Mouse (Mus musculus): ENCODE results near the gene Gm49416. TPM values are rescaled to one million over a fixed set of nuclear protein-coding genes. Genes with fewer than 3 reads are reported as not detected.
A peak's percentile ranks its signal among the peaks of the same experiment; 100 is the strongest.

Gm49416 gene
- polyA plus RNA-seq, 1 experiment from 2014 or later, result not detected

DNA sequence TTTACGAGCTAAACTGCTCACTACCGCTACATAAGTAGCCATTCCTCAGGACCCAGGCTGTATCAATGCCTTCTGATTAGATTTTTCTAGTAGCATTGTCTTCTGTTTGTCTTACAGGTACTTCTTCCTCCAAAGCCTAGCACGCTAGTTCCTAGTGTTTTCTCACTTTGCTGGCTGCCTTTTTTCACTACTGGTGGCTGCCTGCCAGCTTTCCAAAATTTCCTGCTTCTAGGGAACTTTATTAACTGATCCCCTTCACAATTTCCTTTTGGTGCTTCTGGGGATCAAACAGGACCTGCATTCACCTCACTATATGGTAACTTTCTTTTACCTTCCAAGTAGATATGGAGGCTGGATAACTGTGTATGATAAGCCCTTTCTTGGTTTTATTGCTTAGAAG is 10.4 kb downstream of the Gm49416 start:
- Histone ChIP-seq H3K27me3 (no peaks in the 10 kb centered on the region), H3K4me2 (peak overlapping the region; percentile 84), H3K9ac (peak overlapping the region; percentile 96), H3K9me3 (no peaks in the 10 kb centered on the region), H3K4me1 (peaks cover 32% of the 10 kb centered on the region), H3K36me3 (peaks cover 47% of the 10 kb centered on the region), H3K4me3 (peak overlapping the region; percentile 93), H3K27ac (no peak overlapping the region)
- no peak for ATAC-seq (ENCODE audit: insufficient number of reproducible peaks, insufficient read depth, low FRiP score, low TSS enrichment, low read depth)
- WGBS, result 56% methylated on average over 3 of the region's 3 CpGs

DNA sequence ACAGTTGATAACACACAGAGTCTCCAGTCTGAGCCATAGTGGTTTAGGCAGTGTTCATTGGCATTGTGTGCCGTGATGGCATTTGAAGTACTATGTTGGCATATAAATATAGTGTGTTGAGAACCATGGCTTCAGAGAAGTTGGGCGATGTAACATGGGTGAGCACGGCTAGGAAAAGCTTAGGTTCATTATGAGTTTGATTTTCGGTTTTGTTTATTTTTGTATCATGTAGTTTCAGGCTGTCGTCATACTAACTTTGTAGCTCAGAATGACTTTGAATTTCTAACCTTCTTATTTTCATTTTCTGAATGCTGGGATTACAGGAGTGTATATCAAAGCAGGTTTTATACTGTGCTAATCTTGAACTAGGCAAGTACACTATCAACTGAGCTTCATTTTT is 14.7 kb downstream of the Gm49416 start:
- Histone ChIP-seq H3K4me2 (no peak overlapping the region), H3K9ac (no peak overlapping the region), H3K36me3 (peaks cover 60% of the 10 kb centered on the region), H3K27me3 (no peaks in the 10 kb centered on the region), H3K9me3 (no peaks in the 10 kb centered on the region), H3K4me3 (no peak overlapping the region), H3K4me1 (peaks cover 10% of the 10 kb centered on the region), H3K27ac (no peak overlapping the region)
- ATAC-seq (ENCODE audit: insufficient number of reproducible peaks, insufficient read depth, low FRiP score, low TSS enrichment, low read depth), result no peak
- 91% methylated on average over 5 of the region's 5 CpGs for WGBS

- Histone ChIP-seq H3K27me3 (no peaks in the 10 kb centered on the region), H3K27ac (no peak overlapping the region), H3K4me2 (no peak overlapping the region), H3K4me1 (no peaks in the 10 kb centered on the region), H3K9ac (0 out of 2 replicates have a peak overlapping the region, but pooled peaks have one; percentile 32), H3K9me3 (no peaks in the 10 kb centered on the region), H3K4me3 (no peak overlapping the region), H3K36me3 (peaks cover 96% of the 10 kb centered on the region)
- ATAC-seq (ENCODE audit: insufficient number of reproducible peaks, insufficient read depth, low FRiP score, low TSS enrichment, low read depth), result no peak
- 89% methylated on average over 6 of the region's 6 CpGs for WGBS
Observed at GRCm38 (mm10) chr19:8908531-8908930, 19.8 kb downstream of the Gm49416 start.

DNA sequence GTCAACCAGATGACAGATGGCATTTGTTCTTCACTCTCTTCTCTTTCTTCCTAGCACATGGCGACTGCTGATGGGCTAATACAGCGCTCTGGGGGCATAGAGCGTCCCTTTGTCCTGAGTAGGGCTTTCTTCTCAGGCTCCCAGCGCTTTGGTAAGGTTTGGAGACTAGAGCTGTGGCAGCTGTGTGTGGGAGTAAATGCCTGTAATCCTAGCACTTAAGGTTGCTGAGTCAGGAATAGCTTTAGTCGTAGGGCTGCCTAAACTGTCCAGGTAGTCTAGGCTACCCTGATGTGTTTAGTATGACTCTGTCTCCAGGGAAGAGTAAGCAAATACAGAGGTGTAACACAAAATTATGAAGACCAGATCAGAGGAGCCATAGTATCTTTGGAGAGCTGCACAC is 23.1 kb downstream of the Gm49416 start:
- Histone ChIP-seq H3K4me3 (no peak overlapping the region), H3K4me2 (no peak overlapping the region), H3K9ac (no peak overlapping the region; the same call in 1 of the 2 replicates), H3K4me1 (no peaks in the 10 kb centered on the region), H3K27ac (no peak overlapping the region), H3K9me3 (no peaks in the 10 kb centered on the region), H3K27me3 (no peaks in the 10 kb centered on the region), H3K36me3 (peaks cover 100% of the 10 kb centered on the region)
- ATAC-seq (ENCODE audit: insufficient number of reproducible peaks, insufficient read depth, low FRiP score, low TSS enrichment, low read depth), result no peak
- 90% methylated on average over 5 of the region's 5 CpGs for WGBS

GRCm38 (mm10) chr19:8914212-8914611 is 25.5 kb downstream of the Gm49416 start:
- no peak for ATAC-seq (ENCODE audit: insufficient number of reproducible peaks, insufficient read depth, low FRiP score, low TSS enrichment, low read depth)
- no peaks in the 10 kb centered on the region for H3K4me1 ChIP-seq
- H3K27me3 ChIP-seq, result no peaks in the 10 kb centered on the region
- H3K4me2 ChIP-seq, result no peak overlapping the region
- H3K27ac ChIP-seq, result no peak overlapping the region
- H3K9me3 ChIP-seq, result no peaks in the 10 kb centered on the region
- H3K36me3 ChIP-seq, result peaks cover 80% of the 10 kb centered on the region
- 96% methylated on average over 3 of the region's 3 CpGs for WGBS
- no peak overlapping the region for H3K4me3 ChIP-seq
- H3K9ac ChIP-seq, result no peak overlapping the region

DNA sequence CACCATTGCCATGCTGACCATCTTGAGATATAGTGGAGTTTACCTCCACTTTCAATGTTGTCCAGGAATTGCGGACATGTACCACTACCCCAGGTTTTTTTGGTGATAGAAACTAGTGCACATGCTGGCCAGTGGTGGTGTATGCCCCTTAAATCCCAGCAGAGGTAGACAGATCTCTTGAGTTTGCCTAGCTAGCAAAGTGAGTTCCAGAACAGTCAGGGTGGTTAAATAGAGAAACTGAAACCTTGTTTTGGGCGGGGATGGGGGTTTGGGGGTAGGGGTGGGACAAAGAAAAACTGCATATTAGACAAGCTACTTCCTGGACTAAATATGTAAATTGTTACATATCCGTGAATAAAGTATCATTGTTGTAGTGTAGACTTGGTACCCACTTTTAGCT is 30.3 kb downstream of the Gm49416 start:
- no peak overlapping the region for H3K4me2 ChIP-seq
- peaks cover 36% of the 10 kb centered on the region for H3K36me3 ChIP-seq
- 90% methylated on average over 3 of the region's 3 CpGs for WGBS
- H3K27ac ChIP-seq, result no peak overlapping the region
- no peaks in the 10 kb centered on the region for H3K27me3 ChIP-seq
- no peaks in the 10 kb centered on the region for H3K9me3 ChIP-seq
- no peak overlapping the region for H3K4me3 ChIP-seq
- ATAC-seq (ENCODE audit: insufficient number of reproducible peaks, insufficient read depth, low FRiP score, low TSS enrichment, low read depth), result no peak
- peaks cover 17% of the 10 kb centered on the region for H3K4me1 ChIP-seq
- H3K9ac ChIP-seq, result no peak overlapping the region

- peak overlapping the region; percentile 84 for H3K9ac ChIP-seq
- no peaks in the 10 kb centered on the region for H3K27me3 ChIP-seq
- peaks cover 29% of the 10 kb centered on the region for H3K36me3 ChIP-seq
- H3K4me2 ChIP-seq, result peak overlapping the region; percentile 76
- no peak for ATAC-seq (ENCODE audit: insufficient number of reproducible peaks, insufficient read depth, low FRiP score, low TSS enrichment, low read depth)
- H3K4me1 ChIP-seq, result peaks cover 17% of the 10 kb centered on the region
- WGBS, result 70% methylated on average over 6 of the region's 6 CpGs
- no peaks in the 10 kb centered on the region for H3K9me3 ChIP-seq
- H3K27ac ChIP-seq, result peak overlapping the region; percentile 89
- H3K4me3 ChIP-seq, result peak overlapping the region; percentile 82
Observed at GRCm38 (mm10) chr19:8919684-8920072, 31.0 kb downstream of the Gm49416 start.

DNA sequence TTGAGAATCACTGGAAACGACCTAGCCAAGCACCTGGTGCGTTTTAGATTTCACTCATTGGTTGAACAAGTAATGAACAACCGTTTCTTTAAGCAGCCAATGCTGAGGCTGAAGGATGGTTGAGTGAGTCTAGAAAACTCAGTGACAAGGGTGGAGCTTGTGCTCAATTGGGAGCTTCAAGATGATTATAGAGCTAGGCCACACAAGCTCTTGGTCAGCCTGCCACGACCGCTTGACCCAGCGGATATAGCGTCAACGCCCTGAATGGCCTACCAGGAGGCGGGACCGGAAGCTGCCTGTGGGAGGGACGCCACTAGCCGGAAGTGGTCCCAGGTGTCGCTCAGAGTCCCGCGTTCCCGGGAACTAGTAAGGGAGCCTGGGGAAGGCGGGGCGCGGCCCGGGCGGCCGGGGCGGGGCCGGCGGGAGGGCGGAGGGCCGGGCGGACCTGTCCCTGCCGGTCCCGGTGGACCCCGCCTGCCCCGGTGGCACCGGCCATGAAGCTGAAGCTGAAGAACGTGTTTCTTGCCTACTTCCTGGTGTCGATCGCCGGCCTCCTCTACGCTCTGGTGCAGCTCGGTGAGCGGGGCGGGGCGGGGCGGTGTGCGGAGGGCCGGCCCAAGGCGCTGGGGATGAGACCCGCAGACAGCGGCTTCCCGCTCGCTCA is 31.5 kb downstream of the Gm49416 start, which contains the start of gene B3gat3:
B3gat3 (plus strand) TSS at position 302 of the 664 bp plus-strand sequence.
- H3K4me2 ChIP-seq, result peak within 1 kb of the TSS; percentile 76
- H3K36me3 ChIP-seq, result peaks cover 25% of the 10 kb centered on the region
- peaks cover 17% of the 10 kb centered on the region for H3K4me1 ChIP-seq
- peak; percentile 93 for ATAC-seq (ENCODE audit: insufficient number of reproducible peaks, insufficient read depth, low FRiP score, low TSS enrichment, low read depth)
- WGBS, result 2% methylated on average over 50 of the region's 50 CpGs
- peak within 1 kb of the TSS; percentile 82 for H3K4me3 ChIP-seq
- H3K9ac ChIP-seq, result peak within 1 kb of the TSS; percentile 84
- H3K27ac ChIP-seq, result peak within 1 kb of the TSS; percentile 89
- no peaks in the 10 kb centered on the region for H3K27me3 ChIP-seq
- H3K9me3 ChIP-seq, result no peaks in the 10 kb centered on the region

GRCm38 (mm10) chr19:8920836-8921291 is 32.1 kb downstream of the Gm49416 start:
- peak overlapping the region; percentile 84 for H3K9ac ChIP-seq
- WGBS, result under 1% methylated on average over 6 of the region's 6 CpGs
- H3K4me1 ChIP-seq, result peaks cover 17% of the 10 kb centered on the region
- H3K36me3 ChIP-seq, result peaks cover 25% of the 10 kb centered on the region
- H3K4me2 ChIP-seq, result peak overlapping the region; percentile 76
- H3K27me3 ChIP-seq, result no peaks in the 10 kb centered on the region
- H3K27ac ChIP-seq, result peak overlapping the region; percentile 89
- peak overlapping the region; percentile 82 for H3K4me3 ChIP-seq
- H3K9me3 ChIP-seq, result no peaks in the 10 kb centered on the region
- no peak; the same call in 1 of the 2 replicates for ATAC-seq (ENCODE audit: insufficient number of reproducible peaks, insufficient read depth, low FRiP score, low TSS enrichment, low read depth)

DNA sequence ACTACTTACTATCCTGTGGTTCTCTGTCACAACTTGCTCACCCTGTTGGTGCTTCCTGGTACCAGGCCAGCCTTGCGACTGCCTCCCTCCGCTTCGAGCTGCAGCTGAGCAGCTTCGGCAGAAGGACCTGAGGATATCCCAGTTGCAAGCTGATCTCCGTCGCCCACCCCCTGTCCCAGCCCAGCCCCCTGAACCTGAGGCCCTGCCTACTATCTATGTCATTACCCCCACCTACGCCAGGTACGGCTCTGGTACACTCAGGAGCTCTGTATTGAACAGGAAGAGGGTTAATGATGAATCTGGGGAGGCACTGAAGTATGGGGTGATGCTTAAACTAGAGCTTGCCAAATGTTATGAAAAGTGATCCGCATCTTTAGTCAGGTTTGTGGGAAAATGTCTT is 33.0 kb downstream of the Gm49416 start:
- 47% methylated on average over 9 of the region's 9 CpGs for WGBS
- peak overlapping the region; percentile 84; the same call in 1 of the 2 replicates for H3K9ac ChIP-seq
- no peak for ATAC-seq (ENCODE audit: insufficient number of reproducible peaks, insufficient read depth, low FRiP score, low TSS enrichment, low read depth)

GRCm38 (mm10) chr19:8926766-8927165 is 38.0 kb downstream of the Gm49416 start:
- ATAC-seq (ENCODE audit: insufficient number of reproducible peaks, insufficient read depth, low FRiP score, low TSS enrichment, low read depth), result no peak
- Histone ChIP-seq H3K4me3 (no peak overlapping the region), H3K27me3 (no peaks in the 10 kb centered on the region), H3K27ac (no peak overlapping the region), H3K36me3 (peaks cover 41% of the 10 kb centered on the region), H3K9ac (no peak overlapping the region), H3K4me1 (peaks cover 22% of the 10 kb centered on the region), H3K4me2 (no peak overlapping the region), H3K9me3 (no peaks in the 10 kb centered on the region)
- WGBS, result 89% methylated on average over 2 of the region's 2 CpGs

More for the DNA sequence above, 33.0 kb downstream of the Gm49416 start:
- peak overlapping the region; percentile 76 for H3K4me2 ChIP-seq
- peak overlapping the region; percentile 82 for H3K4me3 ChIP-seq
- no peaks in the 10 kb centered on the region for H3K27me3 ChIP-seq
- H3K27ac ChIP-seq, result no peak overlapping the region
- peaks cover 24% of the 10 kb centered on the region for H3K36me3 ChIP-seq
- H3K9me3 ChIP-seq, result no peaks in the 10 kb centered on the region
- peaks cover 17% of the 10 kb centered on the region for H3K4me1 ChIP-seq

DNA sequence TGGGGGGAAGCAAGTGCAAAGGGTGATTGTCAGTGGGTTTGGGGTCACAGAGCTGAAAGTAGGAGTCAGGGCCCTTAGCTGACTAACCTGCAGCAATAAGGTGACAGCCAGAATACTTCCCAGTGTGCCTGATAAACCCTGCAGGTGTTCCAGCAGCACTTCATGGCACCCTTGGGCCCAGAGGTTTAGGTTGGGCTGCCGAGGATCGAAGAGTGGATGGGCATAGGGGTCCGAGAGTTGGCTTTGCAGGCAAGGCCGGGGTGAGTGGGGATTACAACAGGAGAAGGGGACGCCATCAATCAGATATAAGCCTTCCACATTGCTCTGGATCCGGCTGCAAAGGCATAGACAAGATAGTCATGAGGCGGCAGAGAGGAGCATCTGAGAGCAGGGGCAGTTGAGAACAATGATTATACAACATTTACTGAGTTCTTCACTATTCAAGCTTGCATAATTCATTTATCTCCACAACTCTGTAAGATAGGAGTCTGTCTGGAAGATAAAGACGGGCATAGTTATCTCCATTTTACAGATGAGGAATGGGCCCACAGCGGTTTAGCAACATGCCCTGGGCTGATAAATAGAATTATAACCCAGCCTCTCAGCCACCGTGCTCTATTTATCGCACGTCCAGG is 39.3 kb downstream of the Gm49416 start:
- Histone ChIP-seq H3K36me3 (peaks cover 42% of the 10 kb centered on the region), H3K9me3 (no peaks in the 10 kb centered on the region), H3K27me3 (no peaks in the 10 kb centered on the region), H3K4me3 (no peak overlapping the region), H3K4me2 (no peak overlapping the region), H3K4me1 (peaks cover 20% of the 10 kb centered on the region), H3K9ac (no peak overlapping the region), H3K27ac (no peak overlapping the region)
- 89% methylated on average over 12 of the region's 12 CpGs for WGBS
- ATAC-seq (ENCODE audit: insufficient number of reproducible peaks, insufficient read depth, low FRiP score, low TSS enrichment, low read depth), result no peak
